16 mouse cellular contexts compared by ENCODE assay signal in the genomic region with DNA sequence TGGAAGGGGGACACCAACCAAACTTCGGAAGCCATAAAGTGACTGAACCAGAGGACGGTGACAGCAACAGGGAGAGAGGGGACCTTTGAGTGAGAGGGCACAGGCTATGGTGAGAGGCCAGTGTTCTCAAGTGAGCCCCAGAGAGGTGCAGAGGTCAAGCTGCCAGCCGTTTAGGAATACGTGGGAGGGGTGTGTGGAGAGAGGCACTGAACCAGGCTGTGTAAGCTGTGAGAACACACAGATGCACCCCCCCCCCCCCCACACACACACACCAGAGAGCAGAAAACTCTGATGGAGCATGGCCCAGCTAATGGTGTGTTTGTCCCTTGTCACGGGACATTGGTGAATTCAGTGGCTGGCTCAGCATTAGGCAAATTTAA. TPM values are rescaled to one million over a fixed set of nuclear protein-coding genes. Genes with fewer than 3 reads are reported as not detected.
"Had no signal": no experiment of that assay in that cellular context is flagged by ENCODE, and none has a peak within 500 bp of the region (broad histone marks: within the 10 kb centered on the region; RNA-seq: fewer than 3 reads in every experiment).

No protein-coding gene starts in this region.

- H3K4me1 ChIP-seq: liver, embryonic 15.5 days had no signal

- H3K36me3 ChIP-seq: limb, embryonic 10.5 days; liver, embryonic 15.5 days; midbrain, embryonic 12.5 days; neural tube, embryonic 13.5 days had no signal

- H3K27ac ChIP-seq: limb, embryonic 10.5 days; liver, embryonic 15.5 days; midbrain, embryonic 12.5 days; neural tube, embryonic 13.5 days had no signal

- H3K9ac ChIP-seq: liver, embryonic 15.5 days; midbrain, embryonic 12.5 days; neural tube, embryonic 13.5 days had no signal

- H3K27me3 ChIP-seq: liver, embryonic 15.5 days; neural tube, embryonic 13.5 days had no signal

- H3K9me3 ChIP-seq: limb, embryonic 10.5 days; liver, embryonic 15.5 days; midbrain, embryonic 12.5 days; neural tube, embryonic 13.5 days had no signal

- H3K4me2 ChIP-seq: liver, embryonic 11.5 days; liver, embryonic 15.5 days; midbrain, embryonic 12.5 days; neural tube, embryonic 13.5 days had no signal

- H3K4me3 ChIP-seq: limb, embryonic 10.5 days; liver, embryonic 15.5 days; midbrain, embryonic 12.5 days; neural tube, embryonic 13.5 days had no signal

- DNase-seq: kidney, adult 8-10 months; lung, adult 2 months; lung, postnatal 36 days; retina, postnatal 1 day; right cerebral cortex, postnatal 4 days; thymus, adult 18-20 months; thymus, postnatal 14 days had no signal

- ATAC-seq: lung, postnatal 0 days; midbrain, embryonic 16.5 days had no signal

RNA-seq across cellular contexts. Expression of a gene that starts 58.2 kb away (rescaled TPM):
- polyA plus RNA-seq: limb, embryonic 10.5 days; limb, embryonic 14.5 days; liver, embryonic 11.5 days; midbrain, embryonic 12.5 days; midbrain, embryonic 16.5 days; stomach, embryonic 14.5 days had no signal
